Mouse (Mus musculus) mesoderm, embryonic 11.5 days (tissue): Measurements from ENCODE around the gene Mc1r.
"Not testable (repeated sequence)": the region's sequence is repeated elsewhere in the genome, so short reads cannot be mapped to it uniquely, and the experiment has no call there.

Experiments
- DNase-seq: peaks from one replicate; pipeline ENCODE4 v3.0.0-alpha.2; 2012; ENCODE audit warnings: low read depth, low spot score

Mc1r gene

DNA sequence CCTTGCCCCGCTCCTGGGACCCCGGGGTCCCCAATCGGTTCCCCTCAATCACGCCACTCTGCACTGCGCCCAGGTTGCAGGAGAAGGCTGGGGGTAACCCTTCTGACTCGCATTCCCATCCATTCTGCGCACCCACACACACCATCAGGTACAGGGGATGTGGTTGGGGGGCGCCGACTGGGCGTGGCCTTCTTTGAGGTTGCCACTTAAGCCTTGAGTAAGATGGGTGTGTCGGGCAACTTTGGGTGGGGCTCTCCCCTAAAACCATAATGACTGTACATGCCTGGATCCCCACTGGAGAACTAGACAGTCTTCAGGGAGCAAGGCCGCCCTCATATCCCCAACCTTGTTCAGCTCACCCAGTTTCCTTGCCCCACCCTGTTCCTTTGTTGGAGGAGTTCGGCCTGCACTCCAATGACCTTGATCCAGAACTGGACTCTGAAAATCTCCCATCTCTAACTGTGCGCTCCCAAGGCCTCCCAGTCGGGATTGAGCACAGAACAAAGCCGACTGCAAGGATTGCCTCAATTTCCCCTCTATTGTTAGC is 4.9 kb downstream of the Mc1r start:
- no peak for DNase-seq

DNA sequence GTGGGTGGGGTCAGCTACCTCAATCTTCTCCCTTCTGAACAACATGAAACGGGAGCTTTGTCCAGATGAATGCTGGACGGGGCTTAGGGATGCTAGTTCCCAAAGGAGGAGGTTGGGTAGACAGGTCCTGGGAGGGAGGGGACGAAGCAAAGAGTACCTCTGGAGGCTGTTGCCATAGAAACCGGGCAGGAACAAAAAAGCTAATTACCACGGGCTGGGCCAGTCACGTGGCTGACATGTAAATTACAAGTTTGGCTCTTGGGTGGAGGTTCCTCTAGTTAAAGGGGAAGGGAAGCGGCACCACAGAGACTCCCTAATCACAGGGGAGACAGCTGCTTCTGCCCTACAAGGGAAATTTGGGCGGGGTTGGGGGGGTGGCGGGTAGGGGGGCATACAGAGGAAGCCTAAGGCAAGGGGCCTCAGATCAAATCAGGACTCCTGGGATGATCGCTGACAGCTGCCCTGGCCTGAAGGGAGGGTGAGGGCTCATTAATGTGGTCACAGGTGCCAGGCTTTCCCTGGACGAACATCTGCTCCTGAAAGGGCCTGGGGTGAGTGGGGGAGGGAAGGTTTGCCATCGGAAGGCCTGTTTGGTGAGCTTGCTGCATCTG is 5.8 kb downstream of the Mc1r start:
- peak; percentile 77 for DNase-seq

DNA sequence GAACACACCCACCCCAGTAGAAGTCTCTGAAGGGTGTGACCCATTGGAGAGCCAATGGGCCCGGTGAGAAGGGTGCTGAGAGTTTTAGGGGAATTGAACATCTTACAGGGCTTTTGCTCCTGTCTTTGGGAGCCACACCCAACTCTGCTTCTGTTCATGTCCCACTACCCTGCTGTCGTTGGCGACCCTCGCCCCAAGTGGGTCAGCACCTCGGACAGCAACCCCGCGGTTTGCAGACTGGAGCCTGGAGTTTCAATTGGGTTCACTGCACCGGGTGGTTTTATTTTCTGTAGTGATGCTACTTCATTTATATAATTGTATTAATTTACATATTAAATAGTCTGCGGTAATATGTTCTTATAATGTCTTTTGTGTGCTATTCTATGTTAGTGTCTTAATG is 7.3 kb downstream of the Mc1r start:
- DNase-seq: peak; percentile 57

DNA sequence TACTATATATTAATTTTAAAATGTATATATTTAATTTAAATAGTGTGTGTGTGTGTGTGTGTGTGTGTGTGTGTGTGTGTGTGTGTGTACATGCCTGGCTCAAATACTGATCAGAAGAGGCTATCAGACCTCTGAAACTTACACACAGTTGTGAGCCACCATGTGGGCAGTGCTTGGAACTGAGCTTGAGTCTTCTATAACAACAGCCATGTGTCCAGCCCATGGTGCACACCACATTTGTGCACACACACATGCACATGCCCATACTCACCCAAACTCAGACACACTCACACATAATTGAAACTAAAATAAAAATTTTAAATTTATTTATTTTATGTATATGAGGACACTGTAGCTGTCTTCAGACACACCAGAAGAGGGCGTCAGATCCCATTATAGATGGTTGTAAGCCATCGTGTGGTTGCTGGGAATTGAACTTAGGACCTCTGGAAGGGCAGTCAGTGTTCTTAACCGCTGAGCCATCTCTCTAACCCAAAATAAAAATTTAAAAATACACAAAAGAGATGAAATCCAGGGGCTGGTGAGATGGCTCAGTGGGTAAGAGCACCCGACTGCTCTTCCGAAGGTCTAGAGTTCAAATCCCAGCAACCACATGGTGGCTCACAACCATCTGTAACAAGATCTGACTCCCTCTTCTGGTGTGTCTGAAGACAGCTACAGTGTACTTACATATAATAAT is 8.2 kb downstream of the Mc1r start:
- not testable (repeated sequence) for DNase-seq

GRCm38 (mm10) chr8:123415967-123416943 is 9.3 kb downstream of the Mc1r start:
- DNase-seq: peak; percentile 37

DNA sequence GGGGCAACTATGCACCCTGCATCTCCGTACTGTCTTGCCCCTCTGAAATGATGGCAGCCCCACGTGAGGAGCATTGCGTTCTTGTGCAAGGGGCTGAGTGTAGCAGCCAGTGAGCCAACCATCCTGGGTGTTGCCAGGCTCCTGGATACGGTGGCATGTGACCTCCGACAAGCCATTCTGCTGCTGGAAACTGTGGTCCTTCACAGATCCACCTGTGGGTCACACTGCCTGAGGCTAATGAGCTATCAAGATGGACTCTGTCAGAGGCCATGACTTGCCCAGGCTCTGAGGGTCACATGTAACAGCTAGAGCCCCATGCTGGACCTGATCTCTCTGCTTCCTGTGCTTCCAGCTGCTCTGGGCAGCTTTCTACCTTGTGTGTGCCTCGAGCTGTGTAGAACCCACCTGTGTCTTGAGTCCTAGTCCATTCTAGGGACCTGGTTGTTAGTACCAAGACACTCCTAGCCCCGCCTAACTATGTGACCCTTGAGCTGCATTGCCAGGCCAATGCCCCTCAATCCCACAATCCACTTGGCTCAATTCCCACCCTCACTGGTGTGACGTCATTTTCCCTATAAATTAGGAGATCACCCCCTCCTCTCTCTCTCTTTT is 10.1 kb downstream of the Mc1r start:
- no peak for DNase-seq

- DNase-seq: no peak
Measured at GRCm38 (mm10) chr8:123419711-123420110, 12.8 kb downstream of the Mc1r start.

- DNase-seq: no peak
Measured at GRCm38 (mm10) chr8:123420525-123421281, 13.8 kb downstream of the Mc1r start.

GRCm38 (mm10) chr8:123421325-123421724 is 14.4 kb downstream of the Mc1r start:
- DNase-seq: no peak

GRCm38 (mm10) chr8:123422056-123422780 is 15.3 kb downstream of the Mc1r start:
- peak; percentile 76 for DNase-seq

- no peak for DNase-seq
Measured at GRCm38 (mm10) chr8:123422781-123423159, 15.9 kb downstream of the Mc1r start.

GRCm38 (mm10) chr8:123423441-123423840 is 16.5 kb downstream of the Mc1r start, which contains the start of gene Def8:
Gene Def8 (plus strand): TSS chr8:123423527.
- no peak for DNase-seq

DNA sequence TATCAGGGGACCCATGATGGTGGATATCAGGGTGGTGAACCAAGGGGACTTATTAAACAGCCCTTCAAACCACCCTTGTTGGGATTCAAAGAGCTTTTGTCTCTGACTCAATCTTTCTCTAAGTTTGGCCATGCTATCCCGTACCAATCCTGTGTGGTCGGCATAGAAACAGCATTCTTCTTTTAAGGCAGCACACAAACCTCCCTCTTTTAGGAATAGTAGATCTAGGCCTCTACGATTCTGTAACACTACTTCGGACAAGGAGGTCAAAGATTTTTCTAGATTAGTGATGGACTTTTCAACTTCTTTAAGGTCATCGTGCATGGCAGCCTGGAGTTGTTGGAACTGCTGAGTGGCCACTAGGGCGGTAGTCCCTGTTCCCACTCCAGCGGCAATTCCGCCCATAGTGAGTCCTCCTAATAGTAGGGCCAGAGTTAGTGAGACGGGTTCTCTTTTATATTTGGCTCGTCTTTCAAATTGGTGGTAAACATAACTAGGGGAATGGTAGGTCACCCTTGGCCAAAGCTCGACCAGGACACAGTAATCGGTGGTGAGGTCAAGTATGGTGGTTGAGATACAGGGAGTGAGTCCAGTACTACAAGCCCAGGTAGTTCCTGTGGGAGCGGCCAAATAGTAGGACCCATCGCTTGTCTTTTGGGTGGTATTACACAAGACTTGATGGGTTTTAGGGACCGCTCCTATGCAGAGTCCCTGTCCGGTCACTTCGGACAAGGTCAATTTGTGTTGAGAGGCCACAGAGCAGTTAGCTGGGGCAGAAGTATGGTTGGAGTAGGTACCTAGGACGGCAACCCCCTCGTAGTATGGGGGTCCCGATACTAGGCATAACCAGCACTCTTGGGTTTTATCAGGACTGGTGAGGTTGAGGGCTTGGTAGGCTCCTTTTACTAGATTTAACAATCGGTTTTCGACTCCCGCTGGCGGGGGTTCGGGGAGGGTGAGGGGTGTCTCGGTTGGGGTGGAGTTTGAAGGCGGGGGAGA is 19.9 kb downstream of the Mc1r start:
- DNase-seq: no peak

DNA sequence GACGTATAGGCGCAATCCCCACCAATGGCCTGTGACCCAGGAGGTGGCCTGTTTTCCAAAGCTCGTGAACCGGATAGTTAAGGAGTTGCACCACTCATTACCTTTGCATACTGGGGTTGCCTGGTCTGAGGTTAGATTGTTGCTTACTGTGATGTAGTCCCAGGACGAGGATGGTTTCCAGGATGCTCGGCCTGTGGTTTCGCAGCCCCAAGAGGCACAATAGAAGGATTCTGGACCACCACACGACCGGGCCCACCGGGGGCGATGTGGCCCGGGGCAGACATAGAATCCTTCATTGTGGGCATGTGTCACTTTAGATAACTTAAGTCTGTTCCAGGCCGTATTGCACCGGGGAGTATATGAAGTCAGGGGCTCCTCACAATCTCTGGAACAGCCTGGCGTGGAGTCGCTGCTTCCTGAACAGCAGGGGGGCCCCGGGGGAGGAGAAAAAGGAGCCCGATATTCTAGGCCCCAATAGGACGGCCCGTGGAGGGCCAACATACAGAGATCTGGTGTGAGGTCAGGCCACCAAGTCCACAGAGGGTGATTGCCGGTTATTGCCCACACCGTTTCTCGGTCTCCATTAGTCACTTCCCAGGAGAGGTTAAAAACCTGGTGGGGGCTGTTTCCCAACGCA is 20.9 kb downstream of the Mc1r start:
- DNase-seq: no peak

GRCm38 (mm10) chr8:123428343-123428893 is 21.5 kb downstream of the Mc1r start:
- DNase-seq: no peak

DNA sequence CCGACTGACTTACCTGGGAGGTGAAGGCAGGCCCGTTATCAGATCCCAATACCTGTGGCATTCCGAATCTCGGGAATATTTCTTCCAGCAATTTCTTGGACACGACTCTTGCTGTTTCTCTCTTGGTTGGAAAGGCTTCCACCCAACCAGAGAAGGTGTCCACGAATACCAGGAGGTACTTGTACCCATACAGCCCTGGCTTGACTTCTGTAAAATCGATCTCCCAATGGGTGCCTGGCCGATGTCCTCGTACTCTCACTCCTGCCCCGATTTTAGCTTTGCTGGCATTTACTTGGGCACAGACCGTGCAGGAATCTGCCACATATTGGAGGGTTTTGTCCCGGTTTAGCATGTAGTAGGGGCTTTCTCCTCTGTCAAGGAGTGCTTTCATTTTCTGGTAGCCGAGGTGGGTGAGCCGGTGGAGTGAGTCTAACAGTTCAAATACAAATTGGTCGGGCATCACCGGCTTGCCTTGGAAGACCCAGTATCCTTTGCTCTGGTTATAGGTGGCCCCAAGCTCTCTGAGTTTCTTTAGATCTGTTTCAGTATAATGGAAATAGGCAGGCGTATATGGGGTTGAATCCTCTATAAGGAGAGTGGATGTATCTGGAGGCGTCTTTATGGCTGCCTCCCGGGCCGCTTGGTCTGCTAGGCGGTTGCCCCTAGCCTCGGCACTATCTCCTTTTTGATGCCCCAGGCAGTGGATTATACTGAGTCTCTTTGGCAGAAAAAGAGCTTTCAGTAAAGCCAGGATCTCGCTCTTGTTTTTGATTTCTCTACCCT is 22.2 kb downstream of the Mc1r start:
- DNase-seq: no peak

DNA sequence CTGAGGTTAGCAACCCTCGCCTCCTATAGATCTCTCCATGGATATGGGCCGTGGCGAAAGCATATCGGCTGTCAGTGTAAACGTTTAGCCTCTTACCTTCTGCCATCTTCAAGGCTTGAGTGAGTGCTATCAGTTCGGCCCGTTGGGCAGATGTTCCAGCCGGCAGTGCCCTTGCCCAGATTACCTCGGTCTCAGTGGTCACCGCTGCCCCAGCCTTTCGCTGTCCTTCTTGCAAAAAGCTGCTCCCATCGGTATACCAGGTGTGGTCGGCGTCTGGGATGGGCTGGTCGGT is 22.8 kb downstream of the Mc1r start:
- DNase-seq: not testable (repeated sequence)
